Mouse (Mus musculus) brain, embryonic 18.5 days (tissue): Measurements from ENCODE around the gene Gbgt1.

Experiments used
- DNase-seq: peaks from one replicate; pipeline ENCODE4 v3.0.0-alpha.2; 2012; ENCODE audit warnings: low read depth, low spot score

Gbgt1 gene

DNA sequence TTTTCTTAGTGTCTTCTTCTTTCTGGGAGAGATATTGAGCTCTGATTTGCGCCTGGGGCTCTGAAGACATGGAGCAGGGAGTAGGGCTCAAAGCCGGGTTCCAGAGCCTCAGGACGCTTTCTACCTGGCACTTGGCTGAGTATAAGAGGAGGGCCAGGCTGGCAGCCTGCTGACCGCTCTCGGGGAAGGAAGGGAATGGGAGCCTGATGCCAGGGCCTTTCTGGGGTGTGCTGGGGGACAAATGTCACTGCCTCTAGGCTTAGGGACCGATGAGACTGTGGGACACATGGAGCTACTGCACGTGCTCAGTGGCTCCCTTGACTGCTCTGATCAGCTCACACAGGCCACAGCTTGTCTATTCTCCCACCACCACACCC lies 31.7 kb downstream of the Gbgt1 start:
- no peak for DNase-seq

DNA sequence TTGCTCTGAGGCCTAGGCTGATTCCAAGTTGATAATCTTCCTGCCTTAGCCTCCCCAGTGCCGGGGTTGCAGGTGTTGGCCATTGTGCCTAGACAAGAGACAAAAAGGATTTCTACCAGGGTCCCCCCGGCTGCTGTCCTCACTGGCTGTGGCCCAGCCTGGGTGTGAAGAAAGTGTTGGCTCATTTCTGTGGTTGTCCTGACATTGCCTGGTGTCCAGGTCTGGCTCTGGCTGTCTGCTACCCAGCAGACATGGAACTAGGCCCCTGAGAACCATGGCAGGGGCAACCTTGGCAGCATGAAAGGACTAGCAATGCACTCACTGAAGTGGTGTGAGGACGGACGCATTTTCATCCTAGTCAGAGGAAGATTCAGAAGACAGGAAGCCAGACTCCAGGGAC lies 33.2 kb downstream of the Gbgt1 start:
- DNase-seq = no peak

DNA sequence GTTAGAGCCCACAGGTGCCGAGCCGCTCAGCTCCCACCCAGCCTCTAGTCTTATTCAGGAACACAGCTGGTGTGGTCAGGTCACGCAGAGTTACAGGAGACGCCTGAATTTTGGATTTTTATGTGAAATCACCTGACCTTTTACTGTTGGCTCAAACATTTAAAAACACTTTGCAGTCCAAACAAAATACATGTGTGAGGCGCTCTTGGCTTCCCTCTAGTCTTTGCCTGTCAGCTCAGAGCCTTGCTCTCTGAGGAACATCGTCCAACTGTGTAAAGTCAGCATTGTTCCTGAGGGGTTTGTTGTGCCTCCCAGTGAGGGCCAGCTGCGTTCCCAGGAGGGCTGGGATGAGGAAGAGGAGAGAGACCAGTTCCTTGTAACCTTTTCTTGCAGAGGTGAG lies 33.6 kb downstream of the Gbgt1 start:
- no peak for DNase-seq

DNA sequence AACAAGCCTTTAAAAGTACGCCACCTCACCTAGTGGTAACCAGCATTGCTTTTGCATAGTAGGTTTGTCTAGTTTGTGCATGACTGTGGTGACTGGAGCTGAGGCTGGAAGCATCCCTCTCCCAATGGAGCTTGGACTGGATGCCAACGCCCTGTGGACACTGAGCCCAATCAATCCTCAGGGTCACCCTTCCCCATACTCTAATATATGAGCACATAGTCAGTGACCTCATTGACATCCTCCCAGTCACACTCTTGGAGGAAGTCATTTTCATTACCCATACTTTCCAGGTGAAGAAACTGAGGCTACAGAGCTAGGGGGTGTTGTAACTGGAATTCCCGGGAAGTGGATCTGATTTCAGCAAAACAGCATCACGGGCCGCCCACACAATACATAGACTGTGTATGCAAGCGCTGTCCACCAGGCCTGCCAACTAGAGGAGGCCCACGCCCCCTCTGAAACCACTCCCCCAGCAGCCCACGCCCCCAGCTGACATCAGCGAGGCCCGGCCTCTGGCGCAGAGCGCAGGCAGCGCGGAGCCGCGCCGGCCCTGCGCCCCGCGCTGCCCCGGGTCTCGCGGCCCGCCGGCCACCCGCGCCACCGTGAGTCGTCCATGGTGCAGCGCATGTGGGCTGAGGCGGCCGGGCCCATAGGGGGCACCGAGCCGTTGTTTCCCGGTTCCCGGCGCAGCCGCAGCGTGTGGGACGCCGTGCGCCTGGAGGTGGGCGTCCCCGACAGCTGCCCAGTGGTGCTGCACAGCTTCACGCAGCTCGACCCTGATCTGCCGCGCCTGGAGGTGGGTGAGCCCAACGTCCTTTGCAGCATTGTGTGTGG lies 36.5 kb downstream of the Gbgt1 start:
- no peak for DNase-seq

DNA sequence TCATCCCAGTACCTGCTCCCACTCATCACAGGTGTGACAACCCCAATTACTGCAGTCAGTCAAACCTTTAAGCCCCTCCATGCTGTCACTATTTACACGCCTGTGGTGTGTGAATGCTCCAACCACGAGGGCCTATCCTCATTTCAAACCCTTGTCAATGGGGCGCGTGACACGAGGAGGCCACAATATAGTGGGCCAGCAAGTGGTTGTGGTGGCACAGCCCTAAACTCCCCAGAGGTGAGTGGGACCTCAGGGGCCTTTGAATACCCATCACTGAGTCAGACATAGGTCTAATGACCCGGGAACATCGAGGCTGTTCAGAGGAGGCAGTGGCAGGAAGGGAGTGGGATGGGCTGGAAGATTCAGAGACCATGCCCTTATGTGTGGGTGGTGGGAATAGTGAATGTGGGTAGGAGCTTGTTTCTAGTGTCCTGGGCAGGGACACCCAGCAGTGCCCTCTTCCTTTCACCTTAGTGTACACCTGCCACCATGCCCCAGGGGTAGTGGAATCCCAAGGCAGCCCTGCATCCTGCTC lies 37.3 kb downstream of the Gbgt1 start:
- DNase-seq = no peak

DNA sequence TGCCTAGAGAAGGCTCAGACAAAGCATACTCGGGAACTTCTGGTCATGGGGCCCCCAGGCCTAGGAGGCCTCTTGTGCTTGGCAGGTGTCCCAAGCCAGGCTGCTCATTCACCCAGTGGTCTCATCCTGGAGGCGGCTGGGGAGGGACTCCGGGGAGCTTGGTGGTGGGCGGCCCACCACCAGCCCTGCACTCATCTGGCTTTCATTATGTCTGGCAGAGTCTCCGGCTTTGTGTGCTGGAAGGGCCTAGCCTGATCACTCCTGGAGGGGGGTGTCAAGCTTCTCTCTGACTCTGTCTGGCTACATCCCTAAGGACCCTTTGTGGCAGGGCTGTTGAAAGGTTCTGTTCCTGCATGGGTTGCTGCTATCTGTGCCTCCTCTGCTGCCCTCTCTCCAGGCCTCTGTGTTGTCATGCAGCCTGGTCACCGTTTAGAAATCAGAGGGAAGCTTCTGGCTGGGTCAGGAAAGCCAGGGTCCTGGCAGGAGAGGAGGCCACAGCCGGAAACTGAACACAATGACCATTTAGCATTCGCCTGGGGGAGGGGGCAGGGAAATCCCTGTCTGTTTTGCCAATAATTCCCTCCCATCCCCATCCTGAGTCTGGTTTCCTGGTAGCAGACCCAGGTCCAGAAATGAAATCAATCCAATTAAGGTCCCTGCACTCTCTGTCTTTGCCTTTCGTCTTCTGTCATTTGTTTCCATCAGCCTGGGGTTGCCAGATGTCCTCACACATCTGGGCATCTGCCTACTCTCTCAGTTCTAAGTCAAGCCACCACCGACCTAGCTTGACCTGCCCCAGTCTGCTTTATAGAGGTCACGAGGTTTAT lies 38.0 kb downstream of the Gbgt1 start:
- DNase-seq = no peak

DNA sequence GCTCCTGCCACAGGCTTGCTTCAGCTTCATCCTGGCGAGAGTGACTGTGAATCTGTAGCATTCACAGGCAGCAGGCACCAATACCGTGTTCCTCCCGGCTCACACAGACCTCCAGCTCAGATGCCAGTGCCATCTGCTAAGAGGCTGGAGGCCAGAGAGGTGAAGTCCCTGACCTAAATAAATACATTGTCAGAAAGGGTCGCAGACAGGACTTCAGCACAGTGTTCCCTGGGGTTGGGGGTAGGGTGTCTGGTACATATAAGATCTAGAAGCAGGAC lies 38.5 kb downstream of the Gbgt1 start:
- DNase-seq = no peak

DNA sequence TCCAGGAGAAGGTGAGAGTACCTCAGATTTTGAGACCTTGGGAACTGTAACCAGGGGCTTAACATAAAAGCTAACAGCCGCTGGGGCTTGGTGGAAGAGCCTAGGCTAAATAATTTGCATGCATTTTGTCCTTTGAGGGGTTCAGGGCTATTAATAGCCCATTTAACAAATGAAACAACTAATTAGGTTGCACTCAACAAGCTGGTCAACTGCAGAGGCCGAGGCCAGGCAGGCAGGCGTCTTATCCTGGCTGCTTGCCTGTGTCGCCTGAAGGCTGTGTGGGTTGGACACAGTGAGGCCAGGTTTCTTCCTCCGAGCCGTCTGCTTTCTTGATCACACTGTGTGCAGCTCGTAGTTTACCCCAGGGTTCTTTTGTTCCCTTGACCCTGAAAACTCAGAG lies 39.0 kb downstream of the Gbgt1 start:
- no peak for DNase-seq

DNA sequence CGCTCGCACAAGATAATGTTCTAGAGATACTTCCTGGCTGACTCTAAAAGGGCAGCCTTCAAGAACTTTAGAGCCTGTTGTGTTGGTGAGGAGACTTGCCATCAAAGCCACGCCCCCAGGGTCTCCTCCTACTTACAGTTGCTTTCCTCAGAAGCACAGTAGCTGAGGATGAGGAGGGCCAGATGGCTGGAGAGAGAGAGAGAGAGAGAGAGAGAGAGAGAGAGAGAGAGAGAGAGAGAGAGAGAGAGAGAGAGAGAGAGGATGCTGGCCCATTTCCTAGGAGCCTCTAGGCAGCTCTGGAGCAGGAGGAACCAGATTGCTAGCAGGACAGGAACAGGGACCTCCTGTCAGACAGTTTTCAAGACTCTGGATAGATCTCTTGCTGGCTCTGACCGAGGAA lies 39.5 kb downstream of the Gbgt1 start:
- no peak for DNase-seq

DNA sequence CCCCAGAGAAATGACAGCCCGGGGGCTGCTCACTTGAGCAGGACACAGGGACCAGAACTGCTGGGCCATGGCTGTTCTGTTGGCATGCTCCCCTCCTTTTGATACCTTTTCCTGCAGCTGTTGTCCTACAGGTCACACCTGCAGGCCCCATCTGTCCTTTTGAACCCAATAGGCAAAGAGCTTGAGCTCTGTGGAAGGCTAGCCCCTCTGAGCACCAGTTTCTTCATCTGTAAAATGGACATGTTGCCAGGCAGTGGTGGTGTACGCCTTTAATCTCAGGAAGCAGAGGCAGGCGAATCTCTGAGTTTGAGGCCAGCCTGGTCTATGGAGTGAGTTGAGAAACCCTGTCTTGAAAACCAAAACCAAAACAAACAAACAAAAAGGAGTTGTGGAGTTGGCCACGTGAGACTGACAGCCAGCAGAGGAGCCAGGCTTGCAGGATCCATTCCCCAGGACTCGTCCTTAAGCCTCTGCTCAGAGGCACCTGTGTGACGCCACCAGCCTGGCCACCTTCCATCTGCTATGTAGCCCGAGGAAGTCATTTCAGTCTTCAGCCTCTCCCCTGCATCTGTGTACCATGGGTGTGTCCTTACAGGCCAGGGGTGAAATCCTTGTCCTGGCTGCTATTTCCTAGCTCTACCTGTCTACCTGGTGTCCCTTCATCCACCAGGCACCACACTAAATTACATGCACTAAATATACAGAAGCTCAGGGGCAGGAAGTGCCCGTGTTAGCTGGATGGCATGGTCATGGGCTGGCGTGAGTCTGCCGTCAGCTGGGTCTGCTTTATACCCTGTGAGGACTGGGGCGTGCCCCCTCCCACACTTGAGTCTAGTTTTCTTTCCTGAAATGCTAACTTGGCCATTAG lies 40.3 kb downstream of the Gbgt1 start:
- DNase-seq = no peak

DNA sequence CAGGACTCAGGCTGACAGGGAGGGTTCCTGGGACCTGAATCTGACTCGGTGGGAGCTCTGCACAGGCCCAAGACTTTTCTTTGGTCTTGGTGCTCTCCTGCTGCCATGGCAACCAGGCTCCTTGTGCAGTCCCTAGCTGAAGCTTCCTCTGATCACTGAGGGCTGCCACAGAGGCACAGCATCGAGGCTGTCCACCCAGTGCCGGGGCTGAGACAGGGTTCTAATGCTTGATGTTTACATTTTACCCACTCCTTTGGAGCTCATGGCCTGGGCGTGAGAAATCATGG lies 40.9 kb downstream of the Gbgt1 start:
- no peak for DNase-seq

DNA sequence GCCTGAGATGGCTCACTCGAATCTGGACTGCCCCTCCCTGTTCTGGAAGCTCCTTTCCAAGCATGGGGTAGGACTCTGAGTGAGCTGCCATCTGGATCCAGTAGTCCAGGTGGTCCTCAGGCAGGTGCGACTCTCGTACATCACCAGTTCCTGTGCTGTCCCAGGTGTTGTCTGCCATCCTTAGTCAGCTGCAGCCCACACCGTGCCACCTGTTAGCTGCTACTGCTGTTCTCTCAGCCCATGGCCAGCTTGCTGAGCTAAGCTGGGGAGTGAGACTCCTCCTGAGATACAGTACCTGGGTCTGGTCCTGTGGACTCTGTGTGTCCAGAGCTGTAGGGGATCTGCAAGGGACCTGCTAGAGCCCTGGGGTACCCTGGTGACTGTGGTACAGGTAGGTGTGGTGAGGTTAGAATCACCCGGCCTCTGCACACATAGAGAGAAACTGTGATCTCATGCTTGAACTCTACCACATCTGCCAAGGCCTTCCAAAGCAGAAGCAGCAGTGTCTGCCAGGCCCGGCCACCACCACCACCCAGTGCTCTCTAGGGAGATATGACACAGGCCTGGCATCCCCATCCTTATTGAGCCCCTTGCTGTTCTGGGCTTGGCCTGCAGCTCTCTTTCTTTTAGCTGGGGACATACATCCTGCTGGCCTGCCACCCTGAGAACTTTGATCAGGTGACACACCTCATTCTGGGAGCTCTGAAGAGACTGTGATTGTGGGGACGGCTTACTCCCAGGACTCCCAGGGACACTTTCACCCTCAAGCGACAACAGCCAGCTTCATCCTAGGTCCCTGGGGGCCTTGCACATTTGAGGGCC lies 41.5 kb downstream of the Gbgt1 start:
- DNase-seq = no peak

DNA sequence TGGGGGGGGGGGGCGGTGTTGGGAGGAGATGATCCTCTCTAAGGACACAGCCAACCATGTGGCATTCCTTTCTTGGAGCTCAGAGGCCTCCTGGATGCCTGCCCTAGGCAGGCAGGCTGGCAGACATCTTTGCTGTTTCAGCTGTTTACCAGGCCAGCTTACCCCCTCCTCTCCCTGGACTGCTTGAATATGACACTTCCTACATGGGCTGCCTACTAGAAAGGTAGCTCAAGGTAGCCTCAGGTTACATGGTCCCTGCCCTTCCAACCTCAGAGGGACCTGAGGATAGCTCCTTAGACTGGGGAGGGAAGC lies 42.1 kb downstream of the Gbgt1 start:
- no peak for DNase-seq

DNA sequence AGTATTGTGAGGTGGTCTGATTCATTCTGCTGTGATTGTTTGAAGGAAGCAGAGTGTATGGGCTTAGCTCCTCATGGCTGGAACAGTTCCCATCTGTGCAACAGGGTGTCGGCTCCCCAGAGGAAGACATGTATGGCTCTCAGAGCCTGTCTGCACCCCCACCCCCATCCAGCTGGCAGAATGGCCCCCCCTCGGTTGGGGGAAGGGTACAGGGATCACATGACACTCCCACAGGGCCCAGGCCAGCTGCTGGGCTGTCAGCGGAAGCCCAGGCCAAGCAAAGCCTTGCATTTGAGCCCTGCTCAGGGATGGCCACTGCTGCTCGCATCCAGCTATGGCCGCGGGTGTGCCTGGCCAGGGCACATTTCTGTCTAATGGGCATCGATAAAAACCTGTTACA lies 42.5 kb downstream of the Gbgt1 start:
- DNase-seq = no peak

DNA sequence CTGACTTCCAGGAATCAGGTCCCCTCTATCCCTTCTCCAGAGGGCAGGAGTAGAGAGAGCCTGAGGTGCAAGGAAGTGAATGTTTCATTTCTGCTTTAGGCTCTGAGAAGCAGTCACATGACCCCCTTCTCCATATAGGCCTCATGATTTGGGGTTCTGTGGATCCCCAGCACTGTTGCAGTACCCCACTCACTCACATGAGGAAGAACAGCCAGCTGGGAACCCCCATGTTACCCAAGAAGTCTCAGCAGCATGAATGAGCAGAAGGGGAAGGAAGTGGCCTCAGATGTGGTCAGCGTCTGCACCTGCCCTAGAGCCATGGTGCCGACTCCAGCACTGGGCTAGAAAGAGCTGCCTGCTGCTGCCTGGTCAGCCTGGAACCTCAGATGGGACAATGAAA lies 43.3 kb downstream of the Gbgt1 start:
- no peak for DNase-seq

DNA sequence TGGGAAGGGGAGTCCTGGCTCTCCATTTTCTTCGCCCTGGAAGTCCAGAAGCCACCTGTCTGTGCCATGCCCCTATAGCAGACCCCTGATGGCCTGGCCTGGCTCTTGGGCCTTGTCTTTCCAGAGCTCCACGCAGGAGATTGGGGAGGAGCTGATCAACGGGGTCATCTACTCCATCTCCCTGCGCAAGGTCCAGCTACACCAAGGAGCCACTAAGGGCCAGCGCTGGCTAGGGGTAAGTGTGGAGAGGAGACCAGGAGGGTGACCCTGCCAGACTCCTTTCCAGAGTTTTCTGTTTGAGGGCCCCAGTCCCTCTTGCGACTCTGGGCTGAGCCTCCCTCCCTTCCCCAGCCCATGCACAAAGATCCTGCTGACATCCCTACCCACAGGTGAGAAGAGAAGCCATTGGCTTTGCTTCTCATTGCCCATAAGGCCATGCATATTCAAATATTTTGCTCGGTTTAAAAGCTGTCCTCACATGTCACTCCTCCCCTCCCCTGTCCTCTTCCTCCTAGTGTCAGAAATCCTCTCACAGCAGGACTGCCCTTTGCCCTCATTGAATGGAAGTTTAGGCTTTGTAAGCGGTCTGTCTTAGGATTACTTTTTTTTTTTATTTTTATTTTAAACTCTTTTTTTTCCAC lies 44.0 kb downstream of the Gbgt1 start:
- DNase-seq = no peak

DNA sequence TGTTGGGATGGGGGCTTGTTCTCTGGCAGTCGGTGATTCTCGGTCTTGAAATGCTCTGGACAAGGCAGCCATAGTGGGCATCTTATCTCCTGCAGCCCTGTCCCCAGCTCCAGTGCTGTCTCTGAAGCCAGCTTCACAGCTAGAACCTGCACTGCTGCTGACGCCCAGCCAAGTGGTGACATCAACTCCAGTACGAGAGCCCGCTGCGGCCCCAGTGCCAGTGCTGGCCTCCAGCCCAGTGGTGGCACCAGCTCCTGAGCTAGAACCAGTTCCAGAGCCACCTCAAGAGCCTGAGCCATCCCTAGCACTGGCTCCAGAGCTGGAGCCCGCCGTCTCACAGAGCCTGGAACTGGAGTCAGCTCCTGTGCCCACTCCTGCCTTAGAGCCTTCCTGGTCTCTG lies 47.2 kb downstream of the Gbgt1 start:
- no peak for DNase-seq

DNA sequence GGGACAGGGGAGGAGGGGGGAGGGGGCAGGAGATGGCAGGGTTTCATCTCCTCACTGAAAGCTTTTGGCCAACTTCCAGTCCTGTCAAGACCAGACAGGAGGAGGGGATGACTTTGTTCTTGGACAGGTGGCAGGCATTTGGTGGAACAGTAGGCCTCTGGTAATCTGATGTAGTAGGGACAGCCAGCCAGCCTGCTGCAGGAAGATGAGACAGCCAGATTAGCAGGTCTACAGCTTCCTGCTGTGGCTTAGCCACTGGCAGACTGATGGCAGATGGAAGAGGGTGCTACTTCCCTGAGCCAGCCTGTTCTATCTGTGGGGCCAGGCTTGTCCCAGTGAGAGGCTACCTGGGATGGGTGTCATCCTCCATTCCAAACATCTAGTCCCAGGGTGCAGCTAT lies 49.3 kb downstream of the Gbgt1 start:
- no peak for DNase-seq

DNA sequence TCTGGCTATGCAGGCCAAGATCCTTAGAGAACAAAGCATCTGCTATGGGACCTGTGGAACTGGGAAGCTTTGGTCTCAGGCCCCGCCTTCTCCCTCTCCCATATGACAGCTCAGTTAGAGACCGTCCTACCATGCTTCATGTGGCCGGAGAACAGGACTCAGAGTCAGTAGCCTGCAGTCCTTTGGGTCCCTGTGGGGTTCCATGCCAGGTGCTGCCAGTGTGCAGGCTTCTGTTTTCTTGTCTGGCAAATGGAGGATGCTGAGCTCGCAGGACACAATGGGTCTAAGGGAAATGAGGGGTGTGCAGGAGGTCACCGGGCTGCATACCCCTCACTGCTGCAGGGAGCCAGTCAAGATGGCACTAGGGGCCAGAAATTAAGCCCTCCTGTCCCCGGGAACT lies 49.9 kb downstream of the Gbgt1 start:
- DNase-seq = no peak

DNA sequence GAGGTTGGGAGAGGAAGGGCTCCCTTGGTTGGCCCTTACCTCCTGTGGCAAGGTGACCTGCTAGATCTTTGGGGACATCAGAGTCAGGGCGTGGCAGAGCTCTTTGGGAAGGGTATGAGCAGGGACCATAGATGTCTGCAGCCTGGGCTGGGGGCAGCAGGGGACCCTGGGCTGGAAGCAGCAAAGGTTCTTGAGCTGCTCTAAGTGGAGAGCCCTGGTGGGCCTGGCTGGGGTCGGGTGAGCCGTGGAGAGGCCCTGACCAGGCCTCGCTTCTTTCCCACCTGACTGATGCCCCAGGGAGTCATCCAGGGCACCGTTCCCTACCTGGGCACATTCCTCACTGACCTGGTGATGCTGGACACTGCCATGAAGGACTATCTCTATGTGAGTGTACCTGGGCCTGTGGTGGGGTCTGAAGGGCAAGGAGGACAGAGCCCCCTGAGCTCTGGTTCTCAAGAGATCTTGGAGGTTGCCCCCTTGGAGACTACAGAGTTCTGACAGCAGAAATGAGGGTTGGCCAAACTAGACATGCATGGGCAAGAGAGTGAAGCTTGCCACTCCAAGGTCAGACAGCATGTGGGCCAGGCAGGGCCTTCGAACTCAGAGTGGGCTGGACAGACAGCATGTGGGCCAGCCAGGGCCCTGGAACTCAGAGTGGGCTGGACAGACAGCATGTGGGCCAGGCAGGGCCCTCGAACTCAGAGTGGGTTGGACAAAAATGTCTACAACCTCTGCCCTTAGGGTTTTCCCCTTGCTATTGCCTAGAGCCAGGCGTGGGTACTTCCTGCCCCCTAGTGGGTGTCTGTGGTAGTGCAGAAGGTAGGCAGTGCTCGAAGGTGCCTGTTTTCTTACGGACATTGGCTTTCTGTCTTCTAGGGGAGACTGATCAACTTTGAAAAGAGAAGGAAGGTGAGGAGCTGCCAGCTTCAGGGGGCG lies 50.8 kb downstream of the Gbgt1 start:
- no peak for DNase-seq
